Mouse (Mus musculus) cerebellum, postnatal 4 days (tissue): ENCODE data around the gene Tecr.
"Not testable (repeated sequence)": the region's sequence is repeated elsewhere in the genome, so short reads cannot be mapped to it uniquely, and the experiment has no call there.

Experiments used
- DNase-seq, 2 experiments: peaks; one replicate each; pipeline ENCODE4 v3.0.0; 2022; ENCODE audit warnings: low spot score in 2 of 2, mixed read lengths in 1 of 2

Tecr gene

DNA sequence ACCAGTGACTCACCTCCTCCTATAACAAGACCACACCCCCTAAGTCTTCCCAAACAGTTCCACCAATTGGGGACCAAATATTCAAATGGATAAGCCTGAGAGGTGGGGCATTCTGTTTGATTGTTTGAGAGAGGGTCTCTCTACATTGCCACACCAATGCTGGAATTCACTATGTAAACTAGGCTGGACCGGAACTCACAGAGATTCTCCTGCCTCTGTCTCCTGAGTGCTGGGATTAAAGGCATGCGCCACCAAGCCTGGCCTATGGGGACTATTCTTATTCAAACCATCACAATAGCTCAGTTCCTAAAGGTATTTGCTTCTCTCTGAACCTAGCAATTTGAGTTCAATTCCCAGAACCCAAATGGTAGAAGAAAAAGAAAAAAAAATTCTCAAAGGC lies 10.8 kb upstream of the Tecr start:
- no peak for DNase-seq

DNA sequence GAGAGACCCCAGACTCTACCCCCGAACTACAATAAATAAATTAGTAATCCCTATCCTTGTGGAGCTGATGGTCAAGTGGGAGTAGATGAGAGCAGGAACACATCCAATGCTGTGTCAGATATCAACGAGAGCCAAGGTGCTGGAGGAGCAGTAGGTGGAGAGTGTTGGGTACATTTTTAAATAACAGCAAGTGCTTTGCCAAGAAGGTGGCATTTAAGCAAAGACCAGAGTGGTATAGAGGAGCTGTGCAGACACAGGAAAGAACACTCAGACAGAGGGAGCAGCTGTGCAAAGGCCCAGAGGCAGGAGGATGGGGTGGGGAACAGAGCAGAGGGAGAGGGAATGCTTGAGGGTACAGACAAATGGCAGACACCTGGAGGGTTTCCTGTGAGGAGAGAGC lies 9.3 kb upstream of the Tecr start:
- no peak for DNase-seq

GRCm38 (mm10) chr8:83616625-83617024 lies 8.9 kb upstream of the Tecr start:
- DNase-seq: no peak

DNA sequence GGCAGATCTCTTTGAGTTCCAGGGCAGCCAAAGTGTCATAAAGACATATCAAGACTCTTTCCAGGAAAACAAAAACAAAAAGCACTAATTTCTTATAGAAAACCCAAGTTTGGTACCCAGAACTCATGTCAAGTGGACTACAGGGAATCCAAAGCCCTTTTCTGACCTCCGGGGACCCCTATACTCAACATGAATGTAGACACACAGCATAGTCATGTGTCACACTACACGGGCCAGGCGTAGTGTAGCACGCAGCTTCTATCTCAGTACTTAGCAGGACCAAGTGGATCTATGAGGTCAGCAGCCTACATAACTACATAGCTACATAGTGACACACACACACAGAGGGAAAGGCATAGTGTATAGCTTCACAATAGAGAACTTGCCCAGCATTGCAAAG lies 5.9 kb upstream of the Tecr start:
- no peak for DNase-seq

GRCm38 (mm10) chr8:83611921-83612320 lies 4.2 kb upstream of the Tecr start:
- DNase-seq: no peak

DNA sequence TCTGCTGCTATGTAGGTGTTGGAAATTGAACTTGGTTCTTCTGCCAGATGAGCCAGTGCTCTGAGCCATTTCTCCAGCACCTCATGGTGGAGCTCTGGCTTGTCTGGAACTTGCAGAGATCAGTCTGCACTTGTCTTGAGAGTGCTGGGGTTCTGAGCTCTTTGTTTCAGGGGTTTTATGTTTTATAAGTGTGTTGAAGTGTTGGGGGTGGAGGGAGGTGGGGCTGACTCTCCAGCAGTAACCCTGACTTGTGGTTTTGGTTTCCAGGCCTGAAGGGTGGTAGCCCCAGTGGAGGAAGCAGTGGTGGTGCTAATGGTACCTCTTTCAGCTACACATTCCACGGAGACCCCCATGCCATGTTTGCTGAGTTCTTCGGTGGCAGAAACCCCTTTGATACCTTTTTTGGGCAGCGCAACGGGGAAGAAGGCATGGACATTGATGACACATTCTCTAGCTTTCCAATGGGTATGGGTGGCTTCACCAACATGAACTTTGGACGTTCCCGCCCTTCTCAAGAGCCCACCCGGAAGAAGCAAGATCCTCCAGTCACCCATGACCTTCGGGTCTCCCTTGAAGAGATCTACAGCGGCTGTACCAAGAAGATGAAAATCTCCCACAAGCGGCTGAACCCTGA lies 1.9 kb upstream of the Tecr start:
- no peak for DNase-seq

DNA sequence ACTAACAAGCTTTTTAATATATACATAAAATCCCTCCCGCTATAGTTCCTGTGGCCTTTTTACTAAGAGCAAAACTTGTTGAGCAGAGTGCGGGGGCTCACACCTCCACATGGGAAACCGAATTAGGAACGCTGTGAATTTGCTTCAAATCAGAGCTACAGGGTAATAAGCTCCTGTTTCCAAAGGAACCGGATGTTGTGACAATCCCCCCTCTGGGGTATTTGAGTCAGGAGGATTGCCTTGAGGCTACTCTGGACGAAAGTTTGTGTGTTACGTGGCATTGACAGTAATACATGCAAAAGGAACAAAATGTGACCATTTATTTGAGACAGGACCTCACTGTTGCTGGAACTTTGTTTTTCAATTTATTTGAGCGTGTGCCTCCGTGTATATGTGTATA lies 1.3 kb upstream of the Tecr start:
- no peak for DNase-seq

DNA sequence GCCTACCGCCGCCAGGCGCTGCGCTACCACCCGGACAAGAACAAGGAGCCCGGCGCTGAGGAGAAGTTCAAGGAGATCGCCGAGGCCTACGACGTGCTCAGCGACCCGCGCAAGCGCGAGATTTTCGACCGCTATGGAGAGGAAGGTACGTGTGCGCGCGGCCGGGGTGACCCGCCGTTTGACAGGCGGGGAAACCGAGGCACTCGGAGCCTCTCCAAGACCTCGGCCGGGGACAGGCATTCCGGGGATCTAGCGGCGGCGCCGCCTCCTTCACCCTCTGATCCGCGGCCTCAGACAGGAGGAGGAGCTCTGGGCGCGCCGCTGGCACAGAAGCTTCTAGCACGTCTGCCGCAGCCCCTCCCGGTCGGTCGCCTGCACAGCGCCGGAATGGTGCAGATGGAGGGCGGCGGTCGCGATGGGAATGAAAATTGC lies 643 bp upstream of the Tecr start:
- DNase-seq: peak; percentile 56 to 70

GRCm38 (mm10) chr8:83602650-83603029 lies 5.1 kb downstream of the Tecr start:
- no peak for DNase-seq

DNA sequence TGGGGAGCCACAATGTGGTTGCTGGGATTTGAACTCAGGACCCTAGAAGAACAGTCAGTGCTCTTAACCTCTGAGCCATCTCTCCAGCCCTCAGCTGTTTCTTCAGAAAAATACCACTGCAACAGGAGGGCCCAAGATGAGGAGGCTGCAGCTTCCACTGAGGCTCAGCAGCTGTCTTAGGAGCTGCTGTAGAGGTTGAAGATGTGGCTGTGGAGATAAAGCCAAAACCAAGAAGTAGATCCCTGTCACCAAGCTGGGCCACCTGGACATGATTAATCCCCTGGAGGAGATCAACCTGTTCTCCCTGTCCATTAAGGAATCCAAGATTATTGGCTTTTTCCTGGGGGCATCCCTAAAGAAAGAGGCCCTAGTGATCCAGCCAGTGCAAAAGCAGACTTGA lies 8.0 kb downstream of the Tecr start:
- DNase-seq: no peak

- no peak for DNase-seq
Measured at GRCm38 (mm10) chr8:83598146-83598545, 9.6 kb downstream of the Tecr start.

DNA sequence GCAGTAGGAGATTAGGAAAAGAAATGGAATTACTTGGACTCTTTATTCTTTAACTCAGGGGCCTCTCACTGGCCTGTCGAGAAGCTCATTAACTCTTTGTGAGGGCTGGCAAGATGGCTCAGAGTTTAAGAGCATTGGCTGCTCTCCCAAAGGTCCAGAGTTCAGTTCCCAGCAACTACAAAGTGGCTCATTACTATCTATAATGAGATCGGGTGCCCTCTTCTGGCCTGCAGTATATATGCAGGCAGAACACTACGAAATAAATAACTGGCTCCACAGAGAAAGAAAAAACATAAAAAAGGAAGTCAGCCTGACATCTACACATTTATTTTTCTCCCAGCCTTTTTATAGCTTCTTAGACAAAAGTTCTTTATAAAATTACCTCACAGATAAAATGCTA lies 11.4 kb downstream of the Tecr start:
- no peak for DNase-seq

- not testable (repeated sequence) for DNase-seq
Measured at GRCm38 (mm10) chr8:83595050-83595345, 12.8 kb downstream of the Tecr start.

DNA sequence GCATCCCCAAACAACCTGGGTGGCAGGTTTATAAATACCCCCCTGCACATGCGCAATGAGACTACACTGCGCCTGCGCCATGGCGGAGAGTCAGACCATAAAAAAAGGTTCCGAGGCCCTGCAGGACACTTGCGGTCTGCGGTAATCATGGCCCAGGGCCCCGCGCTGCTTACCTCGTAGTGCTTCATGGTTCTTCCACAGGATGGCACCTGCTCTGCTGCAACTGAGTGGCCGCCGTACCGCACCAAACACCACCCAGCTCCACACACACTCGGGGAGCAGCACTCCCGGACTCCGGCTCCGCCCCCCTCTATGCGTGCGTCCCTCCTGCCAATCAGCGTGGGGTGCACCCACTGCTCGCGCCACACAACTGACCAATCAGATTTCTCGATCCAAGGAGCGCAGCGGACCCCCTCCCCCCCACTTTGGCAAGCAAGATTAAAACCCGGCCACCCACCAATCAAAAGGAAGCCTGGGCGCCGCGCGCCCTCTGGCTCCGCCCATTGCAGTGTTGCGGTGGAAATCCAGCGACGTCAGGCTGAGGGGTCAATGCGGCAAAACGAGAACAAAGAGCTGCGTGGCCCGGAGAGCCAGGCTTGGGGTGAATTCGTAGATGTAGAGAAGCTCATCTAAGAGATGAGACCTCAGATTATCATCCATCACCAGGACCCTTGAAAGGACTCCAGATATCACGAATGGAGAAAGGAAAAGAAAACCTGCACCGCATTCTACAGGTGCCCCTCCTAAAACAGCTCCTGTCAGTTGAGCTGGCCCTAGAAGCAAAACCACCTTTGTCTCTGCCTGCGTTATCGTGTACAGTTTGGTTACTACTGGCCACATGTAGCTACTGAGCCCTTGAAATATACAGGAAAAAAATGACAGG lies 13.4 kb downstream of the Tecr start:
- DNase-seq: peak; percentile 96 to 97

- DNase-seq: no peak
Measured at GRCm38 (mm10) chr8:83593325-83594166, 14.2 kb downstream of the Tecr start.

- DNase-seq: no peak
Measured at GRCm38 (mm10) chr8:83592682-83593081, 15.1 kb downstream of the Tecr start.

- no peak for DNase-seq
Measured at GRCm38 (mm10) chr8:83590488-83591023, 17.2 kb downstream of the Tecr start.

- no peak for DNase-seq
Measured at GRCm38 (mm10) chr8:83588886-83589285, 18.9 kb downstream of the Tecr start.

DNA sequence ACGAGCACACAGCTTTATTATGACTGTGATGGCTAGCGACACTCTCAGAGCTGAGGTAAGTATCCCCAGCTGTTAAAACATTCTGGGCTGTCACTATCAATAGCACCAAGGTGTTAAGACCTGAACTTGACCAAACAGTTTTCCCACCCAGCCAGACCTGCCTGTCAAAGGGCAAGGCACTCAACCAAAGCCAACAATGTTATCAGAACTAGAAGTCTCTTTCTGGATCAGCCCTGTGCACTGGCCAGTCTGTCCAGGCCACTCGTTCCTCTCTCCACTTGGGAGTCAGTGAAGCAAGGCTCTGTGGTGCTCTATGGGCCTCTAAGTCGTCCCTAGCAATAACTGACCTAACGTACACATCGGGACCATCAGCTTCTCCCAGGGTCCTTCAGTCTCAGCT lies 20.1 kb downstream of the Tecr start:
- DNase-seq: no peak

DNA sequence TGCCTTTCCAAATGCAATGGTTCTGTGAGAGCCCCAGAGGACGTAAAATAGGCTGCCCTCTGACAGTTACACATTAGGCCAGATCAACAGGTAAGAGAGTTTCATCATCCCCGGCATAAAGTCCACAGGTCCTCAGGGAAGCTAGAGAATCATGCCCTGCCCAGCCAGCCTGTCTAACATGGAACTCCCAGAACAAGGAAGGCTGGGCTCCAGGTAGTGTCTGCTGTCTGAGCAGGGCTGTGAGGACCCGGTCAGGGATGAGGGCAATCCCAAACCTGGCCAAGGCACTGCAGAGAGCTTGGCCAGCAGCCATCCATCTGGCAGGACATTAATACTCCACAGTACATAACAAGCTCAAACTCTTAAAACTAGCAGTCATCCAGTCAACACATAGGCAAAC lies 22.4 kb downstream of the Tecr start:
- no peak for DNase-seq

DNA sequence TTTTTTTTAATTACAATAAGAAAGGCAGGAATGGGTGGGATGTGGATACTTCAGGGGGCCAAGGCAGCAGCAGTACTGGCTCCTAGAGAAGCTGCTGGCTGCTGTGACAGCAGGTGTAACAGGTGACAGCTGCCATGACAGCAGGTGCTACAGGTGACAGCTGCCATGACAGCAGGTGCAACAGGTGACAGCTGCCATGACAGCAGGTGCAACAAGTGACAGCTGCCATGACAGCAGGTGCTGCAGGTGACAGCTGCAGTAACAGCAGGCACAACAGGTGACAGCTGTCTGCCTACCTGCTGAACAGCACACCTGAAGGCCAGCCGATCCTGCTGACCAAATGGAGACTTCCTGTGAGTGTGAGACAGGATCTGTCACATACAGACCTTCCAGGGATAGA lies 23.0 kb downstream of the Tecr start:
- no peak for DNase-seq

- no peak for DNase-seq
Measured at GRCm38 (mm10) chr8:83583236-83583635, 24.5 kb downstream of the Tecr start.
